Mouse (Mus musculus) spleen, adult 2 months (tissue): ENCODE data around the gene Heg1. TPM values are rescaled to one million over a fixed set of nuclear protein-coding genes. Genes with fewer than 3 reads are reported as not detected.

Source experiments
- DNase-seq, 2 experiments: peaks; one replicate each; pipeline versions ENCODE4 v3.0.0 to v3.0.0-alpha.2; 2012 to 2021; ENCODE audit warnings: low spot score in 2 of 2, low read depth in 1 of 2
- H3K27ac ChIP-seq: fragments of 200-500 bp; 2 replicates; pipeline ENCODE4 v1.5.1; 2012; ENCODE audit warnings: low read length, inconsistent platforms; ENCODE audit not compliant: insufficient read depth
- H3K27me3 ChIP-seq: fragments of 200-500 bp; 2 replicates; pipeline ENCODE4 v1.6.1; 2012; ENCODE audit warnings: mild to moderate bottlenecking, moderate library complexity, low read length, inconsistent platforms; ENCODE audit not compliant: control insufficient read depth, insufficient read depth
- H3K36me3 ChIP-seq: fragments of 200-500 bp; 2 replicates; pipeline ENCODE4 v1.6.1; 2012; ENCODE audit warnings: mild to moderate bottlenecking, low read length, inconsistent platforms; ENCODE audit not compliant: control insufficient read depth, insufficient read depth
- H3K4me1 ChIP-seq: fragments of 200-500 bp; 2 replicates; pipeline ENCODE4 v1.6.1; 2011; ENCODE audit warnings: inconsistent platforms; ENCODE audit not compliant: control insufficient read depth, insufficient read depth, insufficient read length
- H3K4me3 ChIP-seq: fragments of 200-500 bp; 2 replicates; pipeline ENCODE4 v1.5.1; 2011; ENCODE audit warnings: mild to moderate bottlenecking, inconsistent platforms; ENCODE audit not compliant: insufficient read depth, insufficient read length; ENCODE audit errors: extremely low read depth
- CTCF ChIP-seq: fragments of 200-500 bp; IDR thresholded peaks from 2 replicates; pipeline ENCODE4 v1.5.1; 2011; ENCODE audit warnings: mild to moderate bottlenecking, inconsistent platforms; ENCODE audit not compliant: insufficient read depth, insufficient read length, insufficient replicate concordance; ENCODE audit errors: extremely low read depth
- POLR2A ChIP-seq: fragments of 200-500 bp; IDR thresholded peaks from 2 replicates; pipeline ENCODE4 v1.6.1; 2011; ENCODE audit warnings: low read depth, low read length, inconsistent platforms
- WGBS: fragments of 180-500 bp; shearing (Covaris S2); methylation state at CpG from one replicate; pipeline ENCODE4 v1.1.7; 2018; 5-methylcytosine and 5-hydroxymethylcytosine counted together
- polyA plus RNA-seq: library from polyadenylated mRNA; depleted of rRNA; stranded (reverse); fragments of >200 nt; gene quantifications from 2 replicates; pipeline ENCODE4 v1.2.3, GENCODE M21; 2012

The Heg1 gene
- polyA plus RNA-seq, 1 experiment, result 36.0 TPM

GRCm38 (mm10) chr16:33676347-33677312 is 7.5 kb upstream of the Heg1 start:
- no peak overlapping the region; the same call in 1 of the 2 replicates for H3K27ac ChIP-seq
- DNase-seq, result no peak
- H3K36me3 ChIP-seq, result no peaks in the 10 kb centered on the region
- TF ChIP-seq CTCF, result no peak
- no peak for TF ChIP-seq POLR2A
- 84% methylated on average over 7 of the region's 7 CpGs for WGBS
- H3K27me3 ChIP-seq, result no peaks in the 10 kb centered on the region
- H3K4me1 ChIP-seq, result no peaks in the 10 kb centered on the region; the same call in 1 of the 2 replicates
- no peak overlapping the region for H3K4me3 ChIP-seq

GRCm38 (mm10) chr16:33677313-33677690 is 6.9 kb upstream of the Heg1 start:
- Histone ChIP-seq H3K4me3 (no peak overlapping the region), H3K27ac (no peak overlapping the region), H3K4me1 (no peaks in the 10 kb centered on the region; the same call in 1 of the 2 replicates), H3K36me3 (no peaks in the 10 kb centered on the region), H3K27me3 (no peaks in the 10 kb centered on the region)
- no peak for TF ChIP-seq POLR2A
- TF ChIP-seq CTCF, result no peak
- 87% methylated on average over 7 of the region's 7 CpGs for WGBS
- no peak for DNase-seq

- Histone ChIP-seq H3K4me3 (no peak overlapping the region), H3K4me1 (no peaks in the 10 kb centered on the region; the same call in 1 of the 2 replicates), H3K27ac (no peak overlapping the region), H3K27me3 (no peaks in the 10 kb centered on the region), H3K36me3 (no peaks in the 10 kb centered on the region)
- TF ChIP-seq CTCF (no peak), POLR2A (no peak)
- DNase-seq, result no peak
- WGBS, result 70% methylated on average over 5 of the region's 5 CpGs
Observed at GRCm38 (mm10) chr16:33677901-33678300, 6.3 kb upstream of the Heg1 start.

- Histone ChIP-seq H3K4me3 (no peak overlapping the region), H3K27ac (no peak overlapping the region), H3K27me3 (no peaks in the 10 kb centered on the region), H3K36me3 (no peaks in the 10 kb centered on the region), H3K4me1 (peaks cover 4% of the 10 kb centered on the region; the same call in 1 of the 2 replicates)
- DNase-seq, result no peak
- WGBS, result 90% methylated on average over 7 of the region's 7 CpGs
- TF ChIP-seq CTCF (no peak), POLR2A (no peak)
Observed at GRCm38 (mm10) chr16:33680271-33680670, 3.9 kb upstream of the Heg1 start.

GRCm38 (mm10) chr16:33680816-33681215 is 3.4 kb upstream of the Heg1 start:
- no peak for TF ChIP-seq CTCF
- no peak for TF ChIP-seq POLR2A
- Histone ChIP-seq H3K36me3 (no peaks in the 10 kb centered on the region), H3K4me3 (no peak overlapping the region), H3K4me1 (peaks cover 5% of the 10 kb centered on the region; the same call in 1 of the 2 replicates), H3K27ac (no peak overlapping the region), H3K27me3 (no peaks in the 10 kb centered on the region)
- 71% methylated on average over 10 of the region's 10 CpGs for WGBS
- no peak for DNase-seq

GRCm38 (mm10) chr16:33681661-33682060 is 2.5 kb upstream of the Heg1 start:
- Histone ChIP-seq H3K36me3 (no peaks in the 10 kb centered on the region), H3K27me3 (no peaks in the 10 kb centered on the region), H3K4me3 (no peak overlapping the region), H3K27ac (no peak overlapping the region), H3K4me1 (peaks cover 12% of the 10 kb centered on the region; the same call in 1 of the 2 replicates)
- no peak for DNase-seq
- TF ChIP-seq POLR2A (no peak), CTCF (no peak)

- TF ChIP-seq POLR2A, result no peak
- no peak for DNase-seq
- no peak overlapping the region for H3K4me3 ChIP-seq
- 96% methylated on average over 3 of the region's 3 CpGs for WGBS
- no peaks in the 10 kb centered on the region for H3K36me3 ChIP-seq
- H3K4me1 ChIP-seq, result peaks cover 20% of the 10 kb centered on the region; the same call in 1 of the 2 replicates
- H3K27me3 ChIP-seq, result no peaks in the 10 kb centered on the region
- H3K27ac ChIP-seq, result peak overlapping the region; percentile 2; the same call in 1 of the 2 replicates
Observed at GRCm38 (mm10) chr16:33682651-33683050, 1.5 kb upstream of the Heg1 start.
